Comparison of ENCODE assay signal across 8 mouse cellular contexts in the genomic region with DNA sequence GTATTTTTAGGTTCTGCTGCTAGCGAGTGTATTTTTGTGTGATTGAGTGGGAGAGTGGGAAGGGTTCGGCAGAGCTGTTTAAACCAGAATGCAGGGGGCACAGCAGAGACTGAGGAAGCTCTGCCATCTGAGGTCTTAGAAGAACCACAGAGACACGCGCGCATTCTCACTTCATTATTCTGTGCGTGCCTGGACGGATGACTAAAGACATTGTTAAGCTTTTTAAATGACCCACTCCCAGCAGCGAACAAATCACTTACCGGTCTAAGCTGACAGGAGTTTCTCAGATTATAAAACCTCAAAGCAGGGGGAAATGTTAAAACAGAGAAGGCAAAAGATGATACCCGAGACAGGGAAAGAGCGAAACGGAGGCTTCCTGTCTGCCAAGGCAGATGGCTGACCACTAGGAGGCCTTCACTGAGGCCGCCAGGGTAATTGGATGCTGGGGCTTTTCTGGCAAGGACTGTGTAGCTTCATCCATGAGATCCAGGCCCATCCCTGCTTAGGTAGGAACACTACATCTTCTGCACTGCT.
DNase-seq lines count a peak whose midpoint lies in the region; ATAC-seq and TF ChIP-seq lines count a peak whose summit lies in the region.

No protein-coding gene starts in this region.

- peak overlapping the region; percentile 26; the same call in 1 of the 2 replicates for H3K4me2 ChIP-seq in heart, embryonic 12.5 days

- no peak overlapping the region for H3K27ac ChIP-seq in heart, adult 2 months
- no peak overlapping the region for H3K27ac ChIP-seq in heart, embryonic 12.5 days (ENCODE audit: poor library complexity, severe bottlenecking)

- intact Hi-C loops in heart, adult 2 months (cut with DNase I) = no loop called here

- no peaks in the 10 kb centered on the region for H3K4me1 ChIP-seq in heart, adult 2 months (ENCODE audit: control insufficient read depth, insufficient read depth, low read length)
- no peaks in the 10 kb centered on the region; the same call in 1 of the 2 replicates for H3K4me1 ChIP-seq in heart, embryonic 12.5 days (replicated peaks)

- peak in 1 of 2 experiments; percentile 8 for DNase-seq in heart, adult 2 months
- DNase-seq in heart, adult 9 months (ENCODE audit: low spot score in 2 of 2) = no peak
- DNase-seq in embryo, embryonic 9.5 days (ENCODE audit: extremely low spot score) = peak; percentile 47
- DNase-seq in layer of hippocampus, adult 8-10 months (ENCODE audit: low spot score in 2 of 2) = peak; percentile 36 to 53
- DNase-seq in lung, postnatal 10 days = peak; percentile 56
- DNase-seq in right cerebral cortex, postnatal 36 days (ENCODE audit: low spot score in 2 of 2) = peak; percentile 56 to 80

- H3K79me2 ChIP-seq in heart, adult 2 months (replicated peaks; ENCODE audit: control insufficient read depth, insufficient read depth, low read length) = no peaks in the 10 kb centered on the region

- no peaks in the 10 kb centered on the region for H3K9me3 ChIP-seq in heart, embryonic 12.5 days (replicated peaks)

- TF ChIP-seq CTCF in heart, adult 2 months (IDR thresholded peaks at IDR 0.05) = peak; percentile 45

- no peaks in the 10 kb centered on the region for H3K36me3 ChIP-seq in heart, adult 2 months (ENCODE audit: control insufficient read depth, insufficient read depth, low read length)
- no peaks in the 10 kb centered on the region for H3K36me3 ChIP-seq in heart, embryonic 12.5 days

- 63% methylated on average over 13 of the region's 13 CpGs for WGBS in heart, adult 2 months
- 52% methylated on average over 13 of the region's 13 CpGs for WGBS in heart, embryonic 12.5 days

- no peak overlapping the region for H3K9ac ChIP-seq in heart, adult 2 months (ENCODE audit: low read depth, low read length)
- no peak overlapping the region for H3K9ac ChIP-seq in heart, embryonic 12.5 days

- no peak for TF ChIP-seq EP300 in heart, adult 2 months (IDR thresholded peaks at IDR 0.05; ENCODE audit: insufficient read depth, low read depth, low read length)

- no peak for ATAC-seq in heart, embryonic 12.5 days (ENCODE audit: insufficient number of reproducible peaks, low FRiP score)
- no peak for ATAC-seq in megakaryocyte progenitor cell, adult 5-6 weeks (replicated peaks; ENCODE audit: poor library complexity)

- no peak for TF ChIP-seq POLR2A in heart, adult 2 months (IDR thresholded peaks at IDR 0.05; ENCODE audit: insufficient read depth, low read depth, low read length)

- H3K27me3 ChIP-seq in heart, adult 2 months (ENCODE audit: control insufficient read depth, insufficient read depth, low read length) = no peaks in the 10 kb centered on the region
- H3K27me3 ChIP-seq in heart, embryonic 12.5 days (replicated peaks) = no peaks in the 10 kb centered on the region

- H3K4me3 ChIP-seq in heart, adult 2 months = no peak overlapping the region
- no peak overlapping the region for H3K4me3 ChIP-seq in heart, embryonic 12.5 days

Comparison
In these comparisons a context has a peak if more than half of its experiments do, and no peak if none do; other contexts are left out.
1. DNase-seq: peak in embryo, embryonic 9.5 days (single experiment), layer of hippocampus, adult 8-10 months (2 of 2), lung, postnatal 10 days (single experiment) and right cerebral cortex, postnatal 36 days (2 of 2); none in heart, adult 9 months (0 of 2).